Mouse (Mus musculus): ENCODE data around the gene Plcb1.

The Plcb1 gene

DNA sequence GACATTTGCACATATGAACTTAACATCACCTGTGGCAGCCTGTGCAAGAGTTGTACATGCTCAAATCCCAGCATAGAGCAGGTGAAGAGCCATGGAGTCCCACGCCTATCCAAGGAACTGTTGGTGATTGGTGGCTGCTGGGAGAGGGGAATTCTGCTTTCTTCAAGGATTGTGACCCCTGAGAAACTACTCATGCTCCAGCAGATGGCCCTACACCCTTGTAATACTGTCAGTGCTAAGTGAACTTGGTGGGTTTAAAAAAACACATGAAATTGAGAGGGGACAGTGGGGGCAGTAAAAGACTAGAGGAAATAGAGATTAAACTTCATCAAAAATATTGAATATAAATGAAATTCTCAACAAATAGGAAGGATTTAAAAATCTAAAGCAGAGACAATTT is 53.0 kb downstream of the Plcb1 start:
- no peak for DNase-seq

DNA sequence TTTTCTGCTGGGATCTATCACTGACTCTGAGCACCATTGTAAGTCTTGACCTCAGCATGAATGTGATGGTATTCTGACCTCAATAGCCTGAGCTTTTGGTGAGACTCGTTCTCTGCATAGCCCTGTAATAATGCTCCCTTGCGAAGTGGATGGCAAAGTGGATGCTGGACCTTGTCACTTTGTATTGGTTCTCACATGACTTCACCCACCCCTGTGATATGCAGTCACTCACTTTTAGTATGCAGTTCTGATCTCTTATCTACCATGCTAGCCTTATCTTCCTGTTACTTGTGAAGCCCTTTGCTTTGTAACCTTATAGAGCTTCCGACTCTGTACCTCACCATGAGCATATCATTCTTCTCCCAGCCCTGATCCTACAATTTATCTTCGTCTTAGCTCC is 57.0 kb downstream of the Plcb1 start:
- no peak for DNase-seq

DNA sequence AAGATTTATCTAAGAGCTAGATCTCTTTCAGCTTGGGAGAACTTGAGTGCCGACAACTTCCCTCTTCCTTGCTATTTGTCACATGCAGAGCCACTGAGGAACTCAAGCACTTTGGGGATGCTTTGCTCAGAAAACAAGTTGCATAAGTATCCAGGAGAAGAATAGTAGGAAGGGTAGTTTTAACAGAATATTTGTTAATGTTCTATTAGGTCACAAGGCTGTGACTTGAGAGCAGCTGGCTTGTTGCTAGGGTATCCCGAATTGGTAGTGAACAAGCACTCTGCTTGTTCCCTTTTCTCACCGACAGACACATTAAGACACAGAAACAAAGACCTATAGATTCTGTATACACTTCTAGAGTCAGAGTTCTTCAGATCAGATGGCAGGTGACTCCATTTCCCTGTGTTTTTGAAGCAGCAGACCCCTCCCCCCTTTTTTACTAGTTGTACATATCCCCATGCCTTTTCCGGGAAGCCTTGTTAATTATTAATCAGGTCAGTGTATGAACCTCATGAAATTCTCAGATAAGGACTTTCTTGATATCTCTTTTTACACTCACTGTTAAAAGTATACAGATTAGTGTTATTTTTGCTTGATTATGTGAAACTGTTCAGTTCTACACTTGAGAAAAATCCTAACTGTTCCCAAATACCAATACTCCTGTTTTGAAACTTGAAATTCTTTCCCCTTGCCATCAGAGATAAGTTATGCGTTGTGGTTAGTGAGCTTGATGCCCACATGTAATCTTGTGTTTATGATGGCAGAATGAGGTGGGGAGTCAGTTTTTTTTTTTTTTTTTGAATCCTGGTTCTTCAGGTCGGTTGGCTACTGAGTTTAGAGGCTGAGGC is 58.7 kb downstream of the Plcb1 start:
- DNase-seq = no peak

DNA sequence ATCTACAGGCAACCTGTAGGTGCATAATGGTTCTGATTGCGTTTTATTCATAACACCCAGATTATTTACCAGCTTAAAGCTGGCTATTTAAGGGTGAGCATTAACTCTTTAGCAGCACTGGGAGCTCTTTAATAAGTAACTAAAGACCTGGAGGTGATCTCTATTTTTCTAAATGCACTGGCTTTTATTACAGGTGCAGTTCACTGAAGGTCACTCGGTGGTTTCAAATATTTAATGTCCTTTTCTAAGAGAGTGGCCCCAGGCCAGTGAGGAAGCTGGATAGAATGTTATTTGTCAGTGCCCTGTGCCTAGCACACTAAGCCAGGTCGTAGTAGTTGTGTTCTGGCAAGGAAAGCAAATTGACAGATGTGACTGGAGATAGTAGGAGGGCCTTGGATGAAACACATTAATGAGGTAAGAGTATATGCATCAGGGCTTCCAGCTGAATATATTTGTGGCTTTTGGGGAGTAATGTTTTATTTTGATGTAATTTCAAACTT is 59.4 kb downstream of the Plcb1 start:
- no peak for DNase-seq

DNA sequence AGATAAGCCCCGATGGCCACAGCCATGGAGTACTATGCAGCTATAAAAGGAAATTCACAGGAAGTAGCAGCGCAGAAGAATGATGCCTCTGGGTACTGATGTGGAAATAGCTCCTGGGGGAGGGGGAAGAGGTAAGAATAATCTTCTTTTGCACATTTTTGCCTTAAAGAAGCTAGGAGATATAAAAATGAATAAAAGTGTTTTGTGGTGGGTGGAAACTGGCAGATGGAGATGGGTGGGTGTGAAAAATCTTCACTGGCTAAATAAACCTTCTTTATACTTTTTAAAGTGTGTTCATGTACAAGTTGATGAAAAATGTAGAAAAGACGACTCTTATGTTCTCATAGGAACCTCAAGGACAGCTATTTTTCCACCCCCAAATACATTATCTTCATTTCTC is 60.7 kb downstream of the Plcb1 start:
- DNase-seq = no peak

DNA sequence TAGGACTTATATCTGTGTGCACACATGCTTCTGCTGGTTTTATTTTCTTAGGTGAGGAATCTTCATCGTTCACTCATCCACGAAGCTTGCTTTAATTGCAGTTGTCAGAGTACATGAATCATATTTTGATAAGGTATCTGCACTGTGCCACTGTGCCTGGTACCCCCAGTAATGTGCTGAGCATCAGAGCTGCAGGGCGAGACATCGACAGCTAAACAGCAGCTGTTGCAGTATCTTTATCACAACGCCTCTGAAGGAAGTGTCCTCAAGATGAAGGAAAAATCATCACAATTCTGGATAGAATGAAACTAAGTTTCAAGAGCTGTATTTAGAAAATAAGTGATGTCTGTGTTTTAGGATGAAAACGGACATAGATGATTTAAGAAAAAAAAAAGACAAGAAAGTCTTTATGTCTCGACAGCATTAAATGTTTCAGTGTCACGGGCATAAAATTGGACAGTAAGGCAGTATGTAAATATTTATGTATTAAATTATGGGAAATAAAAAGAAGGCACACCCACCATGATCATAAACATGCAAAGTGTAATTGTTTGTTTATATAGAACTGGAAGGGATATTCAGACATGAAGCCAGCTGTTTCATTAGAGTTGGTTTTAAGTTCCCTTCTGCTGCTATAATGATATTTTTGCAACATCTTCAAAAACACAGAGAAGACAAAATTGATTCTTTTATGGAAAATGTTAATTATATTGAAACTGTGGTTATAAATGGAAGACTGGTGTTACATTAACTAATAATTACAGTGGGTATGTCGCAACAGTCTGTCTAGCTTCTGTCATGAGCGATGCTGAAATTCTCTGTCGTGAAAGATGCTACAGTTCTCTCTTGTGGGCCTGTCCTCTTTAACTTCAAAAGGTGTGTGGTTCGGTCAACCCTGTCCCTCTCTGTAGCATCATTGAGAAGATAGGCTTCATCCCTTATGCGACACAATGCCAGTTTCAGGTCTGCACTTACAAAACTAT is 65.6 kb downstream of the Plcb1 start:
- DNase-seq = no peak

DNA sequence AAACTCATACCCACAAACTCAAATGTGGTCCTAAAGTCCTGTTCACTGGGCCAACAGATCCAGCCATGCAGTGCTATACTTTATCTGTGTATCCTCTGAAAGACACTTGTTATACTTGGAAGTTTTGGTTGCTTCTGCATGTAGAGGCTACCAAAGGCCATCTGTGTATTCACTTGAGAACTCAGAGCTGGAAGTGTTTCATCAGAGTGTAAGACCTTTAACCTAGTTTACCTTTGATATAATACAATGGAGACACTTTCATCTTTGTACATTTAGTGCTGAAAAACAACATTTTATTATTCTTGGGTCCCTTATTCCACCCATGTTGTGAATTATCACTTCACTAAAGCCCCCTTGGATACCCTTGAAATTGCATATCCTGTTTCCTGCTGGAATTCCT is 70.4 kb downstream of the Plcb1 start:
- DNase-seq = no peak

DNA sequence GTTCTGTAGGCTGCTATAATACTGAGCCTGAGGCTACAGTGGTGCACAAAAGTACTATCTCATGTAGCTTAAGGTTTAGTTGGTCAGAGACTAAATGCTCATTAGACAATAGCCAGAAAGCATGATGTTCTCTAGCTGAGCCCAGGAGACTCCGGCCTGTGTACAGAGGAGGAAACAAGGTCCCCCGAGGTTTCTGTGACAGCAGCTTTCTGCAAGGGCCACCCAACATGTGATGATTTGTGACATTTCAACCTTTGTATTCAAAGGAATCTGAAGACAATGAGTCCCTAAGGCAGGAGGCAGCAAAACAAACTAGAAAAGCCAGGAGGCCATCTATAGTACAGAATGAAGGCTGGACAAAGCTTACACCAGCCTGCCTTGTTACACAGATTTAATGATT is 70.8 kb downstream of the Plcb1 start:
- DNase-seq = no peak

DNA sequence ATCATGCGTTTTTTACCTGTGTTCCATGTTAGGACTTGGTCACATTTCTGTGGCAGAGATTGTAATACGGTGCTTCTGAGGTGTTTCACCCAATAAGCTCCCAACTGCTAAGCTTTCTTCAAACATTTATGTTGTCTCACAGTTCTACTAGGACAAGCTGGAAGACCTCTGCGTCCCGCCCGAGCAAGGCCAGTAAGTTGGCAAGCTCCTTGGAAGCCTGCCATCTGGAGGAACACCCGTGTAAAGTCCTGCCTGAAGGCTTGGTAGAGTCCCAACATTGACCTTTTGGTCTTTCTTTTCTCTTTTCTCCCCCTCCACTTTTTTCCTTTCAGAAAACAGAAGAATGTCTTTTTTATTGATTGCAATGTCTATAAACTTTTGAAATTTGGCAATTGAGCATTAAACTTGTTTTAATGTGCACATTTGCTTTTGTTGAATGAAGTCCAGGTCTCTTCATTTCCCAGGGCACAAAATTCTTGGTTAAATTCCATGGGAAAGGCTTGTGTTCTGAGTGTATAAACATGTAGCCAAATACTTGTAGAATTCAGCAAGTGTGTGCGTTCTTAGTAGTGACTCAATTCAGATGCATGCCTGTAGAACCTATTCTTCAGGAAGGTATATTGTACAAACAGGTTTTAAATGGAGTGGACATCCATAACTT is 79.2 kb downstream of the Plcb1 start:
- peak; percentile 78 for DNase-seq

DNA sequence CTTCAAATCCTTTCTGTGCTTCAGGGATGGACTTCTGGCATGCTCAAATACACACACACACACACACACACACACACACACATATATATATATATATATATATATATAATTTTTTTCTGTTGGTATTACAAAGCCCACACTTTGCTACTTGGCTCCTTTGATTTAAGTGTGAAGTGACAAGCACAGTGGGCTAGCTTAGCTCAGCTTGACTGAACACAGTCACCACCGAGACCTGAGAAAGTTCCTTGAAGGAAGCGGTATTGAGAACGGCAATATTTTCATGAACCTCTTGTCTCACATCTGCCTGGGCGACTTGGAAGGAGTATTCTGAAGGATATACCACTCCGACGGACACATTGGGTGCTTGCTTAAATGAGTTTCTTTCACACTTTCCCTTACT is 81.5 kb downstream of the Plcb1 start:
- no peak for DNase-seq

DNA sequence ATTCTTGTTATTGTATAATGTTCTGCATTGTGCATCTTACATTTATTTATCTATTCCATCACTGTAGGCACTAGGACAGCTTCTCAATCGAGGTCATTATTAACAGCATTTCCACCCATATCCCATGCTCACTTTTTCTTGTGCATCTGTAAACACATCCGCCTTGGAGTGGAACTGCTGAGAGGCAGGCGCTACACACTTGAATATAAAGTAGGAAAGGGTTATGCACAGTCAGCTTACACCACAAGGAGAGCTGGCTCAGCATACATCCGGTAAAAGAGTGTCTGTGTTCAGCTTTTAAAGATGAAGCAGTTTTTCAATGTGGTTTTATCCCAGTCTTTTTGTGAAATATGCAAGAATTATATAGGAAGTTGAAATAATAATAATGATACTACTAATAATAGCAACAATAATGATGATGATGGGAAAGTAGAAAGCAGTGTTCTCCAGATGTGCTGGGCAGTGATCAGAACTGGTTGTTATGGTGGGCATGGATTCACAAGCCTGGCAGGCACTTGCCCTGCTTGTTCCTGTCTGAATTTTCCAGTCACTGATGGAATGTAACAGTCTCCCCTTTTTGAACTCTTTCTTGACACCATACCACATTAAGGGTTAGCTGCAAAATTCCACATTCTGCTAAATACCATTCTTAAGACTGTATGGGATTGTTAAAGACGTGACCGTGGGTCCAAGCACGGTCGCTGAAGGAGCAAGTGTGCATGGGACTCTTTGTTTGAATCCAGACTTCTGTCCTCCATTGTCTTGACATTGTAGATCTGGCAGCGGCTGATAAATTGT is 86.0 kb downstream of the Plcb1 start:
- no peak for DNase-seq

DNA sequence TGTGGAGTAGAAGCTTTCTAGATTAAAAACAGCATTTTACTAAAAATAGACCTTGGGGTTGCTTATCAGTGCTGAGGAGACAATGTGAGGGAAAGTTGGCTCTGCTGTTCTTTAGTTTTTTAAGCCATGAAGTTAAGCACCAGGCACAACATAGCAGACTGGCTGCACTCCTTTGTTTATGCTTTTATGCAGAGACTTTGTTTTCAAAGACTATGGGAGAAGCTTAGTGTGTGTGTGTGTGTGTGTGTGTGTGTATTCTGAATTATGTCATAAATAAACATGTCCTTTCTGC is 86.6 kb downstream of the Plcb1 start:
- DNase-seq = no peak

DNA sequence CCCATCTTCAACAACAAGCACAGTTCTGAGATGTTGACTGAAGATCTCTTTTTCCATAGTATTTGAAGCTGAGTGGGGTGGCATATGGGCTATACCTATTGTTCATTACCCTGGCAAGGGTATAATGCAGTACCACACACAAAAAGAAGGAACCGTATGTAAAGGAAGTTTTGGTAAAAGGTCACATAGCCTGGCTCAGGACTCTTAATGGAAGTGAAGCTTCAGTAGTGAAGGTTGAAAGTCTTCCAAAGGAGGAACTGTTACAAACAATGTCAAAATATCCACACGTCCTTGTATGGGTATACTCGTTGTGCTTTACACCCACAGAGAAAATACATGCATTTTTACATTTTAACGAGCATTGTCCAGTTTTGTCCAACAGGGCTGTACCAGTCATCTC is 91.3 kb downstream of the Plcb1 start:
- DNase-seq = no peak

DNA sequence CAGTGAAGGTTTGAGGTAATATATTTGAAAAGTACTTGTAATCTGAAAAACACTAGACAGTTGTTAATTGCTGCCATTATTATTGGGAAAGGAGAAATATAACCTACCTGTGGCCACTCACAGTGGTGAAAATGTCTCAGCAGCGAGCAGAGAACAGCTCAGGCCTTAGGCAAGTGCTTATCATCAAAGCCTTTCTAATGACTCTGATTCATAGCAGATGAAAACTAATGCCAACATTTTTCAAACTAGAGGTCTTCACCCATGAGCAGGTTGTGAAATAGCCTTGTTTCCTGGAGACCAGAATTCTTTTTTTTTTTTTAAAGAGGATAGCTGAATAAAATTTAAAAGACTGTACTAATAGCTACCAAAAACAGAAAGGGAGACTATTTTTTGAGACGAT is 105.3 kb downstream of the Plcb1 start:
- no peak for DNase-seq

DNA sequence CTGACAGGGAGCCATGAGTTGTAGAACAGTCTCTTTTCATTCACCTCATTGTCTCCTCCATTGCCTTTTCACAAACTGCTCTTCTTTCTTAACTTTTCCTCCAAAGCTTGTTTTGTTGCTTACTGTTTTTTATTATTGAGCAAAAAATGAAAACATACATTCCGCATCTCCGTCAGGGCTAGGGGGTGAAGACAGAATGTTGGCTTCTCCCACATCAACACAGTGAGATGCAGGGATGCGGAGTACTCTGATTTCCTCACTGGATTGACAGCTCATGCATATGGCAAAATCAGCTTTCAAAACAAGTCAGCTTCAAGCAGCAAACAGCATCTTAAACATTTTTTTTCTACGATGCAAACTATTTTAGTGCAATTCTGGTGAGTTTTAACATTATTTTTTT is 108.9 kb downstream of the Plcb1 start:
- no peak for DNase-seq

DNA sequence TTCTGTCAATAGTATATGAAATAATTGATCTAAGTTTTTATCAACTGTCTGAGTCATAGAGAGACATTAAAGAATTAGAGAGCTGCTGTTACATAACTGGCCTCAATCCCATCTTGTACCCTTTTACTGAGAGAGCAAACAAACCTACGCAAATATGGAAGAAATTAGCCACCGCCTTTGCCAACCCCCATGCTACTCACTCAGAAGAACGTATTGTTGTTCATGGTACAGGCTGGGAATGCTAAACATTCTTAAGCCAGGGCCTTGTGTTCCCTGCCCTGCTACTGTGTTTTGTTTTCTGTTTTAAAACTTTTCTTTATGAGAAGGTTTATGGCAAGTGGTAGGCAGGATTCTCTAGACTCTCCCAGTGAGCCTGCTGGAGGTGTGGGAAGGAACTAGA is 110.3 kb downstream of the Plcb1 start:
- no peak for DNase-seq

DNA sequence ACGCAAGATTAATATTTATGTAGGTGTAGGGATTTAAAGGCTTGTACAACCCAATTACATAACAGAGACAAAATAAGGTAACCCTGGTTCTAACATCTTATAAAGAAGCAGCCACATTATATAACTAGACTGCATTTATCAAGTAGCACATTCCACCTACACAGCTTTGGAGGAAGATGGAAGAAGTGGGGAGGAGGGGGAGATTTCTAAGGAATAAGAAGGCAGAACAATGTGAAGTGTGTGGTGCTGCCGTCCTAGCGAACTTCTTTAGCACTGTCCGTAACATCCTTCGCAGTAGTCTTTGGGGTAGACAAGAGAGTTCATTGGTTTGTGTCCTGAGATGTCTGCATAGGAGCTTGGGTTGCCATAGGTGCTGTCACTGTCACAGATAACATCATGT is 111.2 kb downstream of the Plcb1 start:
- no peak for DNase-seq

DNA sequence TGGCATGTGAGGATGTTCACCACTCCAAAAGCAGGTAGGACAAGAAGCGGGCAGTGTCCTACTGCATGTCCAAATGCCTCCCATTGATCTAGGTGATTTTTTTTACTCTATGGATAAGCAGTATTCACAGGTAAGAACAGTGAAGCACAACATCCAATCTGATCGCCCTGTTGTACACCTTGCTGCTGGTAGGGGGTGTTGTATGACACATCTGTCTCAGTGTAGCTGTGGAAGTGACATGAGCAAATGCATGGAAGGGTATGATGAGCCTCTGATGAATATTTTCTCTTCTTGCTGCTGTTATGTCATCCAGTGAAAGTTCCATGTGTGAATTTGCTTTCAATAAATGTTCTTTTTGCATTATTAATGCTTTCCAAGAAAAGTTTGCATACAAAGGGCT is 115.7 kb downstream of the Plcb1 start:
- DNase-seq = no peak

DNA sequence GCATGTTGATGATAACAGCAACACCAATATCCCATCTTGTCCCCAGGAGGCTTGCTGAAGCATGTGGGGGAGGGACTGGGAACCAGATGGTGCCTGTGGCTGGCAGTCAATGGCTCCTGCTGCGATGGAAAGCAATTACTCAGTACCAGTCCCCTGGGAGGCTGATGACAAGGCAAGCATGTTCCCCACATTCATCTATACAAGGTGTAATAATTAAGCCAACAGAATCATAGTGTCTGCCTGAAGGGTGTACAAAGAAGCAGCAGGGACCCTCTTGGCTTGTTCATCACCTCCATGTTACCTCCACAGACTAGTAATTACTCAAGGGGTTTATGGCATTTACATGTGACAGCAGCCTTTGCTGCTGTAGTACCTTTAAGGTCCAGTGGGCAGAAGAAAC is 125.0 kb downstream of the Plcb1 start:
- DNase-seq = peak; percentile 84

DNA sequence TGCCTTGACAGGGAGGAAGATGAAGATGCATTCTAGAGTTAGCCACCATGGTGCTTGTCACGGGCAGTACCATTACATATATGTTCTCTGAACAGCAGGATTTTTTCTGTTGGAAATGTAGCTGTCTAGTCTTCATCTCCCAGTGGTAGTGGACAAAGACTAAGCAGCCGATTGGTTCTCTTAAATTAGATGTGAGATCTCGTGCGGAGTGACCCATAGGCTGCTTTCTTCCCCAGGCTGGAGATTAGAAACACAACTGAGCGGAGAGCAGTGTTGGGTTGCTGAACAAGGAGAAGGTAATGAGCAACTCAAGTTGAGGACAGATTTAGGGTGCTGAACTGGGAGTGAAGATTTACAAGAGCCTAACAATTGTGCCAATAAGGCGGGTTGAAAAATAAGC is 125.5 kb downstream of the Plcb1 start:
- DNase-seq = no peak

DNA sequence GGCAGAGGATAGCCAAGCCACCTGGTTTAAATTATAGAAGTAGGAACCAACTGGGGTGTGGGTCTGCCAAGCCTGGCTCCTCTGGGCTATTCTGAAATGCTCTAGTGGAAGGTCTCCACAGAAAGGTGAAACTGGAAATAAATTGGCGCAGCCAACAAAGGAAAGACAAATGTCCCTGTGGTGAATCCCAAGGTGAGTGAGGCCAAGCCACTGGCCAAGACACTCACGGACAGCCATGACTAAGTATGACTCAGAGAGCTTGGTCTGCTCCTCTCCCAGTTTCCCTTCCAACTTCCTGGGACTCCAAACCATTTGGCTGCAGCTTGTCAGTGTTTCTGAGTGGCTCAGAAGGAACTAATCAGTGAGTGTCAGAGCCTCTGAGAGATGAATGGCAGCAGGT is 126.7 kb downstream of the Plcb1 start:
- DNase-seq = no peak

DNA sequence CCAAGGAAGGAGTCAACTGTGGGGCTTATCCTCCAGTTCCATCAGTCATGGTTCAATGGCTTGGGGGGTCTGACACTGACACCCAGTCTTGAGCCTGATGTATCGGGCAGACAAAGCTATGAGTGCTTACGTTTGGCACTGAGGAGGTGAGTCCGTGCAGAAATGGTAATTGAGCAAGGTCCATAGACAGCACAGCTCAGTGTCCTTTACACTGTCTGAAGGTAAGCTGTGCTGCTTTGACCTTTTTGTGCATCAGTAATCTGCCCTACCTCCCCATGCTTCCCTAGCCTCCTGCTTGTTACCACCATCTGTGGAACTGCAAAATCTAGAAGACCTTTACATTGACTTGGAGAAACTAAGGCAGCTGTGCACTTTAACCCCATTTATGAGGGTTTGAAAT is 127.7 kb downstream of the Plcb1 start:
- no peak for DNase-seq

DNA sequence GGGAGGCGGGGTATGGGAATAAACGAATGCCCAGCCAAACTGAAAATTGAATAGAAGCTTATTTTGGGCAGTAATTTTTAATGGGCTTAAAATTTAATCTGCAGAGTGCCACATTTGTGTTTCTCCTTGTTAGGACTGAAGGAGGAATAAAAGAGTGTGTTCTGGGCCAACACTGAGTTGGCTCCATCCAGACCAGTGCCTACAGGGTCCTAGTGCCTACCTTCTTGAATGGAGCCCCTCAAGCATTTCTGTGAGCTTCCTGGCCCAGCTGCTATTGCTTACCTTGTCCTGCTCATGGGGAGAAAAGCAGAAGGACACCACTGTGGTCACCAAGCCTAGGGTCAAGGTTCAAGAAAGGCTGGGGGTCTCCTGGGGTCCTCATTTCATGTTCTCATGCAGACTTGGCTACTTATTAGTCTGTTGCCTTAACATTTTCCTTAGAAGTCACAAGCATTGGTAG is 128.3 kb downstream of the Plcb1 start:
- DNase-seq = no peak

All from cerebellum, adult 9-11 months (tissue).